Comparison of ENCODE assay signal across 13 mouse cellular contexts in the genomic region with DNA sequence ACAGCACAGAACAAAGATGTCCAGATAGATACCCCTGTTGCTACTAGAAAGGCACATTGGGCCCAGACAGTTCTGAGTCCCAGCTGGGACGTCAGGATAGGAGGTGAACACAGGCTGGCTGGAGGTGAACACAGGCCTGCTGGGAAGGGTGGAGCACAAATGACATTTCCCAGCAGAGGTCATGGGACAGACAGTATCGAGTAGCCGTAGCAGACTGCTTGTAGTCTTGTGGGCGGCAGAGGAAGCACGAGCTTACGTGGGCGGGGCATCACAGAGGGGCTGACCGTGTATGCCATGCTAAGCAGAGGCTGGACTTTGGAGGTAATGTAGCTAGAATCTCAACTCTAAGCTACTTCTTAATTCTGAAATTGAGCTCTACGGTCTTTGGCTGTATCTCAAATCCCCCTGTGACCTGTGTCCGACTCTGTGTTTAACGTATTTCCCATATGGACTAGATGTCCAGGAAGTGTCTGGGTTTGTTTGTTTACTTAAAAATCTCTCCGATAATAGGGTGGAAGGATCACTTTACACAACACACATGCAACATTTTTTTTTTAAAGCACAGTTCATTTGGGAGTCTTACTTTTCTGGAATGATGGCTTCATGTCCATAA.
DNase-seq lines count a peak whose midpoint lies in the region; ATAC-seq and TF ChIP-seq lines count a peak whose summit lies in the region.
"Had no signal": no experiment of that assay in that cellular context is flagged by ENCODE, and none has a peak within 500 bp of the region (broad histone marks: within the 10 kb centered on the region; RNA-seq: fewer than 3 reads in every experiment).

No protein-coding gene starts in this region.

- no peaks in the 10 kb centered on the region for H3K36me3 ChIP-seq in heart, embryonic 16.5 days (ENCODE audit: control insufficient read depth, insufficient read depth)
- H3K36me3 ChIP-seq in lung, embryonic 16.5 days (ENCODE audit: control insufficient read depth, insufficient read depth, low read length): no peaks in the 10 kb centered on the region
- H3K36me3 ChIP-seq: neural tube, embryonic 12.5 days had no signal

- H3K9me3 ChIP-seq in heart, embryonic 16.5 days (replicated peaks; ENCODE audit: control insufficient read depth, low read length): no peaks in the 10 kb centered on the region
- H3K9me3 ChIP-seq in lung, embryonic 16.5 days (ENCODE audit: control insufficient read depth, low read length): no peaks in the 10 kb centered on the region
- H3K9me3 ChIP-seq: neural tube, embryonic 12.5 days had no signal

- H3K27me3 ChIP-seq in heart, embryonic 16.5 days (ENCODE audit: control insufficient read depth, insufficient read depth, low read length): no peaks in the 10 kb centered on the region
- peaks cover 3% of the 10 kb centered on the region; the same call in 1 of the 2 replicates for H3K27me3 ChIP-seq in lung, embryonic 16.5 days (ENCODE audit: control insufficient read depth, insufficient read depth, low read depth, low read length)
- H3K27me3 ChIP-seq: CH12.LX had no signal

- peak overlapping the region; percentile 54 for H3K27ac ChIP-seq in heart, embryonic 16.5 days (ENCODE audit: low read length)
- H3K27ac ChIP-seq in lung, embryonic 16.5 days (ENCODE audit: low read length): no peak overlapping the region; the same call in 1 of the 2 replicates
- no peak overlapping the region for H3K27ac ChIP-seq in left cerebral cortex, adult 2 months
- H3K27ac ChIP-seq: macrophage; neural tube, embryonic 12.5 days had no signal

- H3K4me1 ChIP-seq in heart, embryonic 16.5 days (ENCODE audit: control insufficient read depth, insufficient read depth, low read length): peaks cover 69% of the 10 kb centered on the region
- peaks cover 62% of the 10 kb centered on the region for H3K4me1 ChIP-seq in lung, embryonic 16.5 days (replicated peaks; ENCODE audit: control insufficient read depth, insufficient read depth, low read length)

- intact Hi-C loops in heart, postnatal 36 days (cut with DNase I): no loop called here
- intact Hi-C loops in left cerebral cortex, adult 2 months (cut with DNase I): no loop called here

- H3K4me3 ChIP-seq in heart, embryonic 16.5 days (ENCODE audit: low read length): no peak overlapping the region
- no peak overlapping the region for H3K4me3 ChIP-seq in lung, embryonic 16.5 days (ENCODE audit: low read length)
- H3K4me3 ChIP-seq in left cerebral cortex, adult 2 months: no peak overlapping the region
- H3K4me3 ChIP-seq: neural tube, embryonic 12.5 days had no signal

- H3K4me2 ChIP-seq in heart, embryonic 16.5 days (ENCODE audit: low read depth, low read length): no peak overlapping the region; the same call in 1 of the 2 replicates
- H3K4me2 ChIP-seq in lung, embryonic 16.5 days (ENCODE audit: low read depth, low read length): no peak overlapping the region
- H3K4me2 ChIP-seq: neural tube, embryonic 12.5 days had no signal

- H3K9ac ChIP-seq in heart, embryonic 16.5 days (ENCODE audit: low read length): peak overlapping the region; percentile 37; the same call in 1 of the 2 replicates
- H3K9ac ChIP-seq in lung, embryonic 16.5 days (ENCODE audit: low read length): no peak overlapping the region
- H3K9ac ChIP-seq: neural tube, embryonic 12.5 days had no signal

- peak; percentile 97 for DNase-seq in heart, adult 11 months
- DNase-seq in heart, postnatal 36 days: no peak
- peak; percentile 50 for DNase-seq in MN1 (ENCODE audit: low spot score)
- no peak for DNase-seq in spleen, adult 18-20 months
- DNase-seq in left cerebral cortex, adult 2 months (ENCODE audit: extremely low spot score in 1 of 2, low spot score in 2 of 2): no peak
- DNase-seq in right cerebral cortex, adult 2 months (ENCODE audit: low spot score in 2 of 2): no peak
- DNase-seq: cerebellum, adult 11 months; right cerebral cortex, postnatal 14 days had no signal

- 42% methylated on average over 12 of the region's 12 CpGs for WGBS in heart, embryonic 16.5 days
- 40% methylated on average over 12 of the region's 12 CpGs for WGBS in lung, embryonic 16.5 days

- TF ChIP-seq CTCF in left cerebral cortex, adult 2 months (IDR thresholded peaks at IDR 0.05): no peak

- no peak for ATAC-seq in heart, embryonic 16.5 days (replicated peaks; ENCODE audit: extremely low read depth, insufficient read depth, low FRiP score)
- peak; percentile 13; the same call in 1 of the 2 replicates for ATAC-seq in lung, embryonic 16.5 days (ENCODE audit: low read depth)

Comparison
In these comparisons a context has a peak if more than half of its experiments do, and no peak if none do; other contexts are left out.
1. DNase-seq: peak in heart, adult 11 months (single experiment) and MN1 (single experiment); none in heart, postnatal 36 days (0 of 2), spleen, adult 18-20 months (0 of 2), left cerebral cortex, adult 2 months (0 of 2) and right cerebral cortex, adult 2 months (0 of 2).